Mouse (Mus musculus) hindbrain, postnatal 0 days (tissue): Measurements from ENCODE around the gene Rhot2. TPM values are rescaled to one million over a fixed set of nuclear protein-coding genes. Genes with fewer than 3 reads are reported as not detected.
A peak's percentile ranks its signal among the peaks of the same experiment; 100 is the strongest.
"Not testable (repeated sequence)": the region's sequence is repeated elsewhere in the genome, so short reads cannot be mapped to it uniquely, and the experiment has no call there.

Experiments
- ATAC-seq: fragments of 200-750 bp; cut with Nextera tagmentation; 2 replicates; pipeline ENCODE4 v1.8.0; 2017; ENCODE audit warnings: mild to moderate bottlenecking, moderate TSS enrichment, moderate library complexity
- DNase-seq: peaks from one replicate; pipeline ENCODE4 v3.0.0-alpha.2; 2015; ENCODE audit warnings: low spot score
- H3K27ac ChIP-seq: fragments of 300-500 bp; sonication (generic); 2 replicates; pipeline ENCODE4 v1.5.1; 2014; ENCODE audit warnings: mild to moderate bottlenecking
- H3K27me3 ChIP-seq: fragments of 300-500 bp; sonication (generic); 2 replicates; pipeline ENCODE4 v1.6.1; 2014; ENCODE audit warnings: low read length, mixed read lengths; ENCODE audit not compliant: insufficient read depth
- H3K36me3 ChIP-seq: fragments of 300-500 bp; sonication (generic); 2 replicates; pipeline ENCODE4 v1.6.1; 2014; ENCODE audit warnings: low read length, mixed read lengths; ENCODE audit not compliant: insufficient read depth
- H3K4me1 ChIP-seq: fragments of 300-500 bp; sonication (generic); 2 replicates; pipeline ENCODE4 v1.6.1; 2014; ENCODE audit warnings: antibody characterized with exemption, low read length, mixed read lengths; ENCODE audit not compliant: insufficient read depth
- H3K4me2 ChIP-seq: fragments of 300-500 bp; sonication (generic); 2 replicates; pipeline ENCODE4 v1.6.1; 2014; ENCODE audit warnings: low read depth, mild to moderate bottlenecking, low read length, moderate library complexity, mixed read lengths
- H3K4me3 ChIP-seq: fragments of 300-500 bp; sonication (generic); 2 replicates; pipeline ENCODE4 v1.5.1; 2014; ENCODE audit warnings: low read length
- H3K9ac ChIP-seq: fragments of 300-500 bp; sonication (generic); replicated peaks from 2 replicates; pipeline ENCODE4 v1.6.1; 2014; ENCODE audit warnings: mild to moderate bottlenecking, low read length, moderate library complexity, mixed read lengths
- H3K9me3 ChIP-seq: fragments of 300-500 bp; sonication (generic); 2 replicates; pipeline ENCODE4 v1.6.1; 2016; ENCODE audit warnings: low read length, mixed read lengths
- CTCF ChIP-seq: IDR thresholded peaks from 2 replicates; pipeline ENCODE4 v1.5.1; 2016; ENCODE audit warnings: antibody characterized with exemption, control low read depth, low read depth
- WGBS: fragments of 180-500 bp; shearing (Covaris S2); extraction: QIAGEN DNeasy Blood & Tissue Kit; methylation state at CpG from one replicate; pipeline ENCODE4 v1.1.7; 2014; 5-methylcytosine and 5-hydroxymethylcytosine counted together
- polyA plus RNA-seq: library from polyadenylated mRNA; unstranded; fragments of >200 nt; fragmentation: Nextera tagmentation; extraction: Ambion mirVana; gene quantifications from 2 replicates; pipeline ENCODE4 v1.2.1, GENCODE M21; 2015
- total RNA-seq: library from RNA; depleted of rRNA; stranded (reverse); fragments of >200 nt; gene quantifications from 2 replicates; pipeline ENCODE4 v1.2.3, GENCODE M21; 2014

Gene Rhot2
- total and polyA plus RNA-seq, 2 experiments from 2014 or later = 15.8 to 39.8 TPM

DNA sequence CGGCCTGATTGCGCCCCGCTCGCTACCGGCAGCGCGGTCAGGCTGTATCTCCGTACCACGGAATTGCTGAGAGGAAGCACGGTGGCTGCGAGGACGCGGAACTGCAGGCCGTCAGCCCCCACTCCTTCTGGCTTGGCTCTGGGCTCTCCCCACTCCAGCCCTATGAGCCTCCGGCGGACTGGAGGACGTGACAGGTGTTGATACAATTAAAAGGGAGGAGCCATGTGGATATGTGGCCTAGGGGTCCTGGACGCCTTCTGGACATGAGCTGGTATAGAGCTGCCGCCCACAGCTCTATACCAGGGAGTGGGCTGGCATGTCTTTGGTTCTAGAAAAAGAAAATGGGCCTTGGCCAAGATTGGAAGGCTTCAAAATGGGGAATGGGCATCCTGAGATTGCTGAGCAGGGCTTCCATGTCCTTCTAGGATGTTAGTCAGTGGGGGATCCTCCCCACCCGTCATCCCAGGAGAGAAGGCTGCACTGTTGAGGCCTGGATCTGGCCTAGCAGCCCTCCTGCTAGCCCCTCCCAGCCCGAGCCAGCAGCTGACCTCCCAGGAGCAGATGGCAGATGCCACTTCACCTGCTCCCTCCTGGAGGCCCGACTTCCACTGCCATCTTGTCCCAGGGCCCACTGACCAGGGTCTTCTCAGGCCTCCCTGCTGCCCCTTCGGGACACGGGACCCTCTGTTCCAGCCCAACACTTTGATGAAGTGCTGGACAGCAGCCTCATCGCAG, 34.9 kb downstream of the Rhot2 start:
- H3K27ac ChIP-seq = peak overlapping the region; percentile 94
- DNase-seq (peak; percentile 61), ATAC-seq (peak; percentile 63)
- H3K36me3 ChIP-seq = no peaks in the 10 kb centered on the region
- H3K9ac ChIP-seq = peak overlapping the region; percentile 89
- H3K4me2 ChIP-seq = peak overlapping the region; percentile 75
- H3K27me3 ChIP-seq = no peaks in the 10 kb centered on the region
- no peaks in the 10 kb centered on the region for H3K9me3 ChIP-seq
- peak overlapping the region; percentile 68 for H3K4me3 ChIP-seq
- 0 out of 2 replicates have a peak, but pooled peaks have one; percentile 15 for TF ChIP-seq CTCF
- 6% methylated on average over 24 of the region's 25 CpGs for WGBS
- H3K4me1 ChIP-seq = peaks cover 26% of the 10 kb centered on the region

DNA sequence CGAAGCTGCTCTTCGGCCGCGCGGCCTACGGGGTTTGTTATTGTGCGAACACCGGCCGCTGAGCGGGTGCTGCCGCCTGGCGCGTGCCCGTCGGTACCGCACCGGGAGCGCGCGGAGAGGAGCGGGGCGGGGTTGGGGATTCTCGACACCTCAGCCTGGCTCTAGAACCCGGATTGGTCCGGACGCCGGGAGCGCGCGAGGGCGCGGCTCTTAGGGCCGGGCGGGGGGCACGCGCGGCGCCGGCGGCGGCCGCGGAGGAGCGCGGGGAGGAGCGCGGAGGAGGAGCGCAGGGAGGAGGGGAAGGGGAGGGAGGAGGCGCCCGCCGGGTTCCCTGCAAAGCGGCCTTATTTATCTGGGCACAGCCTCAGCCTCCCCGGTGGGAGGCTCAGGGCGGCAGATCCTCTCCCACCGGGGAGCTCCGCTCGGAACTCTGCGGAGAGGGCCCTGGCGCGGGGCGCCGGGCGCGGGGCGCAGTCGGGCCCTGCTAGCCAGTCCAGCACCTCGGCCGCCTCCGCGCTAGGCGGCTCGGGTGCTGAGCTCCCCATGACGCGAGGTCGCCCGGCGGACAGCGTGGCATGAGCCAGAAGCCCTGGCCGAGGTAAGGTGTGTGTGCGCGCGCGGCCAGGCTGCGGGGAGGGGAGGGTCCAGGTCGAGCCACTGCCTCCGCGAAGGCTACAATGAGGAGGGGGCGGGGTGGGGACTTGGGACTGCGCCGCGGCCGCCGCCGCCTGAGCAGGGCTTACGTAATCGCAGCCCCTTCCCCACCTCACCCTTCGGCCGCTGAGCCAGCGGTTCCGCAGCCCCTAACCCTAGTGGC, 35.7 kb downstream of the Rhot2 start, which contains the start of gene Fbxl16:
Gene Fbxl16, plus strand, starts transcription at position 297 of the 817 bp plus-strand sequence.
- peak; percentile 49 for TF ChIP-seq CTCF
- under 1% methylated on average over 80 of the region's 100 CpGs for WGBS
- Histone ChIP-seq H3K27me3 (no peaks in the 10 kb centered on the region), H3K4me3 (peak within 1 kb of the TSS; percentile 68), H3K27ac (peak within 1 kb of the TSS; percentile 94), H3K9ac (peak within 1 kb of the TSS; percentile 89), H3K4me2 (peak within 1 kb of the TSS; percentile 75), H3K36me3 (no peaks in the 10 kb centered on the region), H3K4me1 (peaks cover 26% of the 10 kb centered on the region), H3K9me3 (no peaks in the 10 kb centered on the region)
- DNase-seq = peak; percentile 97
- ATAC-seq = peak; percentile 86

DNA sequence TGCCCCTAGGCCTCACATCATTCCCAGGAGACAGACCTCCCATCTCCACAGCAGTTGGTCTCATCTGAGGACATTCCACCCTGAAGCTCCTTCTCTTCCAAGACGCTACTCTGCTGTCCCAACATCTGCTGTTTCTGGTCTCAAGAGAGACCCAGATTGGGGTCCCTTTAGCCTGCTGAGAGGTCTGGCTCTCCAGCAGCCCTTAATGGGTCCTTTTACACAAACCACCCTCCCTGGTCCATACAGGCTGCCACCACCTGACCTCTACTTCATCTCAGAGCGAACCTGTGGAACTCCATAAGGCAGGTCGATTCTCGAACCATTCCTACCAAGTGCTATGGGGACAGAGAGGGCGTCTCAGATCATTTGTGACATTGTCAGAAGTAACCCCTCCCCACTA, 36.6 kb downstream of the Rhot2 start:
- peaks cover 20% of the 10 kb centered on the region for H3K4me1 ChIP-seq
- ATAC-seq = no peak
- no peaks in the 10 kb centered on the region for H3K27me3 ChIP-seq
- no peaks in the 10 kb centered on the region for H3K36me3 ChIP-seq
- WGBS = 28% methylated on average over 5 of the region's 5 CpGs
- peak overlapping the region; percentile 89 for H3K9ac ChIP-seq
- no peaks in the 10 kb centered on the region for H3K9me3 ChIP-seq
- peak overlapping the region; percentile 75 for H3K4me2 ChIP-seq
- H3K27ac ChIP-seq = peak overlapping the region; percentile 94
- no peak for TF ChIP-seq CTCF
- peak overlapping the region; percentile 68 for H3K4me3 ChIP-seq
- DNase-seq = no peak

DNA sequence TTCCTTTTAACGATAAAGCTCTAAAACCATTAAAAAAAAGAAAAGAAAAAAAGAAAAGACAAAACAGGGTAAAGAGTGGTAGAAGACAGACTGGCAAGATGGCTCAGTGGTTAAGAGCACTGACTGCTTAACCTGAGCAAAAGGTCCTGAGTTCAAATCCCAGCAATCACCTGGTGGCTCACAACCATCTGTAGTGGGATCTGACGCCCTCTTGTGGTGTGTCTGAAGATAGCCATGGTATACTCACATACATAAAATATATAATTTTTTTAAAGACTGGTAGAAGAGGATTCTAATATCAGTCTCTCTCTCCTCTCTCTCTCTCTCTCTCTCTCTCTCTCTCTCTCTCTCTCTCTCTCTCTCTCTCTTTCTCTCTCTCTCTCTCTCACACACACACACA, 37.2 kb downstream of the Rhot2 start:
- not testable (repeated sequence) for ATAC-seq, H3K4me3 ChIP-seq, H3K4me2 ChIP-seq, H3K27ac ChIP-seq, H3K9ac ChIP-seq, H3K9me3 ChIP-seq, H3K36me3 ChIP-seq, H3K27me3 ChIP-seq, DNase-seq
- peak; percentile 42 for TF ChIP-seq CTCF
- peaks cover 20% of the 10 kb centered on the region for H3K4me1 ChIP-seq
- WGBS = 36% methylated on average over 2 of the region's 2 CpGs

DNA sequence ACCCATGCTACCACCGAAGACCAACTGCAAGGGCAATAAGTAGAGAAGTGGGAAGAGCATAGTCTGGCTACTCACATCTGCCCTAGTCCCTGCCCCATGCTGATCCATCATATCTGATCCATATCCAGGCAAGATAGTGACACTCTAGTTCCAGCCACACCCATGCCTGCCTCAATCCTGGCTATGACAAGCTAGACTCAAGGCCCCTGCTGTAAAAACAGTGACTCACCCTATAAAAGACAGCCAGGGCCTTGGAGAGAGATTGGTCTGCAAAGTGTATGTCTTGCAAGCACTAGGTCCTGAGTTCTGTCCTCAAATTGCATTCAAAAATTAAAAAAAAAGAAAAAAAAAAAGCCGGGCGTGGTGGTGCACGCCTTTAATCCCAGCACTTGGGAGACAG, 38.1 kb downstream of the Rhot2 start:
- H3K4me3 ChIP-seq = no peak overlapping the region
- H3K27ac ChIP-seq = no peak overlapping the region
- WGBS = 95% methylated on average over 4 of the region's 4 CpGs
- no peak overlapping the region for H3K4me2 ChIP-seq
- peaks cover 24% of the 10 kb centered on the region for H3K4me1 ChIP-seq
- no peak overlapping the region for H3K9ac ChIP-seq
- ATAC-seq (no peak), DNase-seq (no peak)
- no peaks in the 10 kb centered on the region for H3K9me3 ChIP-seq
- H3K36me3 ChIP-seq = no peaks in the 10 kb centered on the region
- no peak for TF ChIP-seq CTCF
- no peaks in the 10 kb centered on the region for H3K27me3 ChIP-seq

DNA sequence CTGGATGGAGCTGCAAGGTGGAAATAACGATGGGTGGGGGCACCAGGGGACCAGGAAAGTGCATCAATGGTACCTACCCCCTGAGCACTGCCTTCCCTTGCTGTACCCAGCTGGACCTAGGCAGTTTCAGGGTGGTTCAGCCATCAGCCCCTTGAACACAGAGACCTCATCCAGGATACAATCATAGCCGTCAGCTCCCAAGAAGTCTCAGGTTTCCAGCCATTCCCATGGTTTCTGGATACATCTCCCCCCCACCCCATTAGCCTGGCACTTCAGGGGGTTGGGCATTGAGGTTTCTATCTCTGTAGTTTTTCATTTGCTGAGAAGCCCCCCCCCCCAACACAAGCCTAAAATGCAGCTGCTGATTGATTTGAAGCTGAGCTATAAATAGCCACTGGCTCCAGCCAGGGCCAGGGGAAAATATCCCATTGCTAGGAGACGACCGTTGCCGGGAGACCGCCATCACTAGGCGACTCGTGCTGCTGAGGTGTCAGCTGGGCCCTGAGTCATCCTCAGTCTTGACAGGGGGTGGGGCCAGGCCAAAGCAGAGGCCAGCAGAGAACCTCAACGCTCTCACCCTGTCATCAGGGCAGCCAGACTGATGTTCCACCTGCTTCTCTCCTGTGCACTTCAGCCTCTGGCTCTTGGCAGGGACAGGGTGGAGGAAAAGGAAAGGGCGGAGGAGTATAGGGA, 41.7 kb downstream of the Rhot2 start:
- Histone ChIP-seq H3K27me3 (no peaks in the 10 kb centered on the region), H3K27ac (peak overlapping the region; percentile 77), H3K9ac (no peak overlapping the region), H3K9me3 (no peaks in the 10 kb centered on the region), H3K36me3 (no peaks in the 10 kb centered on the region), H3K4me3 (no peak overlapping the region), H3K4me2 (peak overlapping the region; percentile 32), H3K4me1 (0 out of 2 replicates have a peak, but pooled peaks cover 9% of the 10 kb centered on the region)
- DNase-seq (peak; percentile 92), ATAC-seq (peak; percentile 94)
- WGBS = 6% methylated on average over 10 of the region's 10 CpGs
- no peak for TF ChIP-seq CTCF
